Mouse (Mus musculus) thymus, adult 2 months (tissue): ENCODE data around the gene Slc39a11. TPM values are rescaled to one million over a fixed set of nuclear protein-coding genes. Genes with fewer than 3 reads are reported as not detected.

Experiments
- DNase-seq: peaks from one replicate; pipeline ENCODE4 v3.0.0; 2021
- H3K27ac ChIP-seq: fragments of 200-500 bp; 2 replicates; pipeline ENCODE4 v1.5.1; 2012; ENCODE audit warnings: low read length, control low read depth; ENCODE audit not compliant: control insufficient read depth, insufficient read depth
- H3K27me3 ChIP-seq: fragments of 200-500 bp; 2 replicates; pipeline ENCODE4 v1.6.1; 2012; ENCODE audit warnings: mild to moderate bottlenecking, low read length, moderate library complexity, mixed read lengths; ENCODE audit not compliant: control insufficient read depth, insufficient read depth
- H3K36me3 ChIP-seq: fragments of 200-500 bp; 2 replicates; pipeline ENCODE4 v1.6.1; 2012; ENCODE audit warnings: mild to moderate bottlenecking, low read length, moderate library complexity; ENCODE audit not compliant: control insufficient read depth, insufficient read depth
- H3K4me1 ChIP-seq: fragments of 200-500 bp; replicated peaks from 2 replicates; pipeline ENCODE4 v1.6.1; 2012; ENCODE audit warnings: low read length; ENCODE audit not compliant: control insufficient read depth, insufficient read depth
- H3K4me3 ChIP-seq: fragments of 200-500 bp; 2 replicates; pipeline ENCODE4 v1.5.1; 2012; ENCODE audit warnings: mild to moderate bottlenecking, low read length, control low read depth, moderate library complexity; ENCODE audit not compliant: control insufficient read depth, insufficient read depth
- CTCF ChIP-seq: fragments of 200-500 bp; IDR thresholded peaks from 2 replicates; pipeline ENCODE4 v1.5.1; 2012; ENCODE audit warnings: mild to moderate bottlenecking, control low read depth, low read length, moderate library complexity, borderline replicate concordance; ENCODE audit not compliant: control insufficient read depth, poor library complexity, insufficient read depth; ENCODE audit errors: extremely low read depth
- POLR2A ChIP-seq: fragments of 200-500 bp; IDR thresholded peaks from 2 replicates; pipeline ENCODE4 v1.6.1; 2012; ENCODE audit warnings: mild to moderate bottlenecking, low read length, control low read depth, moderate library complexity; ENCODE audit not compliant: control insufficient read depth, poor library complexity, insufficient read depth; ENCODE audit errors: extremely low read depth
- WGBS: fragments of 180-500 bp; shearing (Covaris S2); methylation state at CpG from one replicate; pipeline ENCODE4 v1.1.7; 2018; 5-methylcytosine and 5-hydroxymethylcytosine counted together
- polyA plus RNA-seq: library from polyadenylated mRNA; depleted of rRNA; stranded (reverse); fragments of >200 nt; gene quantifications from 2 replicates; pipeline ENCODE4 v1.2.3, GENCODE M21; 2012; rRNA removed

The Slc39a11 gene
- 18.0 and 19.0 TPM in 2 replicates for polyA plus RNA-seq

DNA sequence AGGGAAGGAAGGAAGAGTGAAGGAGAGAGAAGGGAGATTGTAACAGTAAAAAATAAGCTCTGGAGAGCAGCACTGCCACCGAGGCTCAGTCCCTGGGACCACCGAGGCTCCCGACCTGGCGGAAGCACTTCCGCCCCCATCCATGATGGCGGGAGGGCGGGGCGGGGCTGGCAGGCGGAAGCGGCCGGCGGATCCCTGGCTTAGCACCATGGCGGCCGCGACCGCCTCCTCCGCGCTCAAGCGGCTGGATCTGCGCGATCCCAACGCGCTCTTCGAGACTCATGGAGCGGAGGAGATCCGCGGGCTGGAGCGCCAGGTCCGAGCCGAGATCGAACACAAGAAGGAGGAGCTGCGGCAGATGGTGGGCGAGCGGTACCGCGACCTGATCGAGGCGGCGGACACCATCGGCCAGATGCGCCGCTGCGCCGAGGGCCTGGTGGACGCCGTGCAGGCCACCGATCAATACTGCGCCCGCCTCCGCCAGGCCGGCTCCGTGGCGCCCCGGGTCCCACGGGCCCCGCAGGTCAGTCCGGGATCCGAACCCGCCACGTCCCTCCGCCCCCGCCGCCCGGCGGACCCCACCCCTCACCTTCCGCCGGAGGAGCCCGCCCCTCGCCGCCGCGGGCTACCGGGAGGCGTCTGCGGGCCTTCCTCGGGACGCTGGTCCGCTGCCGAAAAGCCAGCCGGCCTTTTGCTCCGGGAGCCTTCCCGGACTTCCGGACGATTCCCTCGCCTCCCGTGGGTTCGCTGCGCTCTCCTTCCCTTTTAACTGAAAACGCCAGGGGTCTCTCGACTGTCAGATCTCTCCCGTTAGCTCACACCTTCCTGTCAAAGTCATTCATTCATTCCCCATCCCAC, at the start of gene Slc39a11:
TSS of gene Slc39a11 (minus strand) at position 727 of the 858 bp plus-strand sequence.
- peaks cover 24% of the 10 kb centered on the region for H3K36me3 ChIP-seq
- H3K4me1 ChIP-seq, result peaks cover 14% of the 10 kb centered on the region
- H3K27me3 ChIP-seq, result no peaks in the 10 kb centered on the region
- H3K27ac ChIP-seq, result peak within 1 kb of the TSS; percentile 28; the same call in 1 of the 2 replicates
- DNase-seq, result peak; percentile 72
- TF ChIP-seq POLR2A (no peak), CTCF (no peak)
- peak within 1 kb of the TSS; percentile 82 for H3K4me3 ChIP-seq
- under 1% methylated on average over 90 of the region's 91 CpGs for WGBS

DNA sequence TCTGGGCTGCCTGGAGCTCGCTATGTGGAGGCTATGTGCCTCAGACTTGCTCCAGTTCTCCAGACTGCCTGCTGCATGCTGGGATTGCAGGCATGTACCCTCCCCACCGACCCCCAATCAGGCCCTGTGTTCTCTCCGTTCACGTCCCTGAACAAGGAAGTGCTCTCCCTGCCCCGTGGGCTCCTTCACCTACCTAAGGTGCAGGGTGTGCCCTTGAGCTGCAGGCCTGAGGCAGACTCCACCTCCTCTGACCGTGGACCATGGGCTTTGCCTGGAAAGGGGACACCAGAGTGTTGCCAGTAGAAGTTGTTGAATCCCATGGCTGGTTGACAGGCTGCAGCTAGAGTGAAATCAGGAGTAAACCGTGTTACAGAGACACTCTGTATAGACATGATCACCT, 49.8 kb upstream of the Slc39a11 start:
- no peaks in the 10 kb centered on the region for H3K27me3 ChIP-seq
- H3K4me3 ChIP-seq, result no peak overlapping the region
- no peaks in the 10 kb centered on the region for H3K36me3 ChIP-seq
- 91% methylated on average over 7 of the region's 7 CpGs for WGBS
- TF ChIP-seq CTCF (no peak), POLR2A (no peak)
- no peak for DNase-seq
- no peaks in the 10 kb centered on the region for H3K4me1 ChIP-seq
- H3K27ac ChIP-seq, result no peak overlapping the region

DNA sequence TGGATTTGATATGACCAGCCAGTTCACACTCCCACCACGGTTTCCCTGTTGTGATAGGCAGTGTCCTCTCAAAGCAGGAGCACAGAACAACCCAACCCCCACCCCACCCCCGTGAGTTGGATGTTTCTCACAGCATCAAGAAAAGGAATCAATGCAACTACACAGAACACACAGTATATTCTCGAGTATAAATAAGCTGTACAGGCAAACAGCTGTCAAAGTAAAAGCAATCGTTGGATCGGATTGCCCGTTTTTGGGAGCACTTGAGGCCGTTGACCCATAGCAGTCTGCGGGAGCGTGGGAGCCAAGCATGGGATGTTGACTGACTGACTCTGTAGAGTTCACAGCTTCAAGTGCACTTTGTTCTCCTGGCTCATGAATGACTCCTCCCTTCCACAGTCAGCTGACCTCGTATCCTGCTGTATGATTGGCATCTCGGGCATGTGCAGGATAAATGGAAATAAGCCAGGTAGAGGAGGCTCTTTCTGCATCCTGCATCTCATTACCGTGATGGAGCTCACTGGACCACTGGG, 48.2 kb upstream of the Slc39a11 start:
- no peak for TF ChIP-seq POLR2A
- TF ChIP-seq CTCF, result no peak
- Histone ChIP-seq H3K27ac (no peak overlapping the region), H3K27me3 (no peaks in the 10 kb centered on the region), H3K4me3 (no peak overlapping the region), H3K36me3 (no peaks in the 10 kb centered on the region; the same call in 1 of the 2 replicates), H3K4me1 (no peaks in the 10 kb centered on the region)
- DNase-seq, result no peak
- 96% methylated on average over 12 of the region's 12 CpGs for WGBS

DNA sequence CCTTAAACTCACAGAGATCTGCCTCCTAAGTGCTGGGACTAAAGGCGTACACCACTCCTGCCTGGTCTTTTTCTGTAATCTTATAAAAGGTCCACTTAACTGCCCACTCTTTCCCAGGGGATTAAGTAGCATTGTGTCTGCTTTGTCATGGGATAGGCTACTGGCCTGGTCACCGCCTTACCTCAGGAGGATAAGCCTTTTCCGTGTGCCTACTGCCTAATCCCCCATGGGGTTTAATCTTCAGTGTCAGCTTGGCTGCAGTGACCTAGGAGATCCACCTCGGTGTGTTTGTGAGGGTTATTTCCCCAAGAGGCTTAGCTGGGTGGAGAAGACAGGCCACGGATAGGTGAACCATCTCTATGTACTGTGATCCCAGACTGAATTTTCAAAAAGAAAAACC, 47.7 kb upstream of the Slc39a11 start:
- Histone ChIP-seq H3K27me3 (no peaks in the 10 kb centered on the region), H3K27ac (no peak overlapping the region), H3K4me3 (no peak overlapping the region), H3K36me3 (no peaks in the 10 kb centered on the region; the same call in 1 of the 2 replicates), H3K4me1 (no peaks in the 10 kb centered on the region)
- whole genome bisulfite sequencing, result 90% methylated on average over 5 of the region's 5 CpGs
- no peak for DNase-seq
- TF ChIP-seq CTCF (no peak), POLR2A (no peak)

GRCm38 (mm10) chr11:113691851-113692250, 42.0 kb upstream of the Slc39a11 start:
- whole genome bisulfite sequencing, result 80% methylated on average over 3 of the region's 3 CpGs
- H3K27ac ChIP-seq, result no peak overlapping the region
- no peaks in the 10 kb centered on the region for H3K4me1 ChIP-seq
- no peak overlapping the region for H3K4me3 ChIP-seq
- no peaks in the 10 kb centered on the region for H3K27me3 ChIP-seq
- peaks cover 7% of the 10 kb centered on the region for H3K36me3 ChIP-seq
- TF ChIP-seq CTCF, result no peak
- DNase-seq, result no peak

DNA sequence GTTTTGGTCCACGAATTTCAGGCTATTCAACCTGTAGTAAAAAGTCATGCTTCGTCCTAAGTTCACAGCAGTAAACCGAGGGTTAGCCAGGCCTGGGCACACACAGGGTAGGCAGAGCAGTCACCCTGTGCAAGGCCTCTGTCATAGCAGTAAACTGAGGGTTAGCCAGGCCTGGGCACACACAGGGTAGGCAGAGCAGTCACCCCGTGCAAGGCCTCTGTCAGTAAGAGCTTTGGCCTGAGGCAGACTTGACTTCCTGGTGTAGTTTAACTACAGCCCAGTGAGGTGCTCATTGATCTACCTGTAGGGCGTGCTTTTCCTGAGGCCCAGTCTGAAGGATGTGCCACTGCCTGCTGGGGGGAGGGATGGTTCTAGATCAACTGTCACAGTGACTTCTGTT, 41.4 kb upstream of the Slc39a11 start:
- TF ChIP-seq CTCF, result no peak
- no peak for TF ChIP-seq POLR2A
- peaks cover 7% of the 10 kb centered on the region for H3K36me3 ChIP-seq

More for the DNA sequence above, 41.4 kb upstream of the Slc39a11 start:
- no peak overlapping the region for H3K4me3 ChIP-seq
- no peak overlapping the region for H3K27ac ChIP-seq
- H3K4me1 ChIP-seq, result no peaks in the 10 kb centered on the region
- 95% methylated on average over 5 of the region's 5 CpGs for WGBS
- no peak for DNase-seq
- H3K27me3 ChIP-seq, result no peaks in the 10 kb centered on the region
